Mouse (Mus musculus) limb, embryonic 13.5 days (tissue): ENCODE measurements around the gene Fut9. TPM values are rescaled to one million over a fixed set of nuclear protein-coding genes. Genes with fewer than 3 reads are reported as not detected.
A peak's percentile ranks its signal among the peaks of the same experiment; 100 is the strongest.

Experiments
- ATAC-seq: fragments of 200-750 bp; cut with Nextera tagmentation; 2 replicates; pipeline ENCODE4 v1.8.0; 2017; ENCODE audit warnings: low read depth, moderate number of reproducible peaks, moderate TSS enrichment; ENCODE audit not compliant: low FRiP score
- H3K27ac ChIP-seq: fragments of 300-500 bp; sonication (generic); 2 replicates; pipeline ENCODE4 v1.5.1; 2015; ENCODE audit warnings: inconsistent platforms, mild to moderate bottlenecking, moderate library complexity
- H3K27me3 ChIP-seq: fragments of 300-500 bp; sonication (generic); 2 replicates; pipeline ENCODE4 v1.6.1; 2015; ENCODE audit warnings: mild to moderate bottlenecking, inconsistent platforms
- H3K36me3 ChIP-seq: fragments of 300-500 bp; sonication (generic); 2 replicates; pipeline ENCODE4 v1.6.1; 2015; ENCODE audit warnings: inconsistent platforms, mild to moderate bottlenecking, moderate library complexity
- H3K4me1 ChIP-seq: fragments of 300-500 bp; sonication (generic); 2 replicates; pipeline ENCODE4 v1.6.1; 2015; ENCODE audit warnings: inconsistent platforms
- H3K4me2 ChIP-seq: fragments of 300-500 bp; sonication (generic); replicated peaks from 2 replicates; pipeline ENCODE4 v1.6.1; 2015; ENCODE audit warnings: inconsistent platforms, mild to moderate bottlenecking, moderate library complexity
- H3K4me3 ChIP-seq: fragments of 300-500 bp; sonication (generic); 2 replicates; pipeline ENCODE4 v1.5.1; 2015; ENCODE audit warnings: moderate library complexity, mild to moderate bottlenecking, inconsistent platforms
- H3K9ac ChIP-seq: fragments of 300-500 bp; sonication (generic); 2 replicates; pipeline ENCODE4 v1.6.1; 2015; ENCODE audit warnings: mild to moderate bottlenecking, inconsistent platforms
- H3K9me3 ChIP-seq: fragments of 300-500 bp; sonication (generic); 2 replicates; pipeline ENCODE4 v1.6.1; 2016; ENCODE audit warnings: inconsistent platforms
- WGBS: fragments of 180-500 bp; shearing (Covaris S2); methylation state at CpG from one replicate; pipeline ENCODE4 v1.1.7; 2015; 5-methylcytosine and 5-hydroxymethylcytosine counted together
- polyA plus RNA-seq: library from polyadenylated mRNA; unstranded; fragments of >200 nt; fragmentation: Nextera tagmentation; extraction: Ambion mirVana; gene quantifications from 2 replicates; pipeline ENCODE4 v1.2.1, GENCODE M21; 2015

Gene Fut9
- polyA plus RNA-seq, 1 experiment from 2014 or later = 0.25 TPM

GRCm38 (mm10) chr4:25757909-25758548 lies 42.0 kb downstream of the Fut9 start:
- Histone ChIP-seq H3K27me3 (no peaks in the 10 kb centered on the region), H3K4me1 (no peaks in the 10 kb centered on the region), H3K27ac (no peak overlapping the region), H3K4me3 (no peak overlapping the region), H3K4me2 (no peak overlapping the region), H3K9me3 (no peaks in the 10 kb centered on the region), H3K36me3 (no peaks in the 10 kb centered on the region), H3K9ac (no peak overlapping the region)
- no peak for ATAC-seq
- WGBS = 83% methylated on average over 4 of the region's 5 CpGs

- no peak overlapping the region for H3K4me3 ChIP-seq
- no peak for ATAC-seq
- WGBS = 72% methylated on average over 5 of the region's 5 CpGs
- no peak overlapping the region for H3K27ac ChIP-seq
- no peak overlapping the region for H3K9ac ChIP-seq
- no peak overlapping the region for H3K4me2 ChIP-seq
- no peaks in the 10 kb centered on the region for H3K36me3 ChIP-seq
- no peaks in the 10 kb centered on the region for H3K27me3 ChIP-seq
- H3K9me3 ChIP-seq = no peaks in the 10 kb centered on the region
- H3K4me1 ChIP-seq = no peaks in the 10 kb centered on the region
Measured at GRCm38 (mm10) chr4:25741553-25741952, 58.5 kb downstream of the Fut9 start.

- Histone ChIP-seq H3K4me1 (no peaks in the 10 kb centered on the region), H3K27ac (no peak overlapping the region), H3K27me3 (no peaks in the 10 kb centered on the region), H3K4me2 (no peak overlapping the region), H3K9ac (no peak overlapping the region), H3K9me3 (no peaks in the 10 kb centered on the region), H3K36me3 (no peaks in the 10 kb centered on the region), H3K4me3 (no peak overlapping the region)
- ATAC-seq = no peak
- 86% methylated on average over 4 of the region's 4 CpGs for WGBS
Measured at GRCm38 (mm10) chr4:25738782-25739181, 61.3 kb downstream of the Fut9 start.

- ATAC-seq = no peak
- Histone ChIP-seq H3K4me2 (no peak overlapping the region), H3K9ac (no peak overlapping the region), H3K36me3 (no peaks in the 10 kb centered on the region), H3K27ac (no peak overlapping the region), H3K27me3 (no peaks in the 10 kb centered on the region), H3K4me3 (no peak overlapping the region), H3K4me1 (no peaks in the 10 kb centered on the region), H3K9me3 (no peaks in the 10 kb centered on the region)
- WGBS = 82% methylated on average over 5 of the region's 5 CpGs
Measured at GRCm38 (mm10) chr4:25721576-25721975, 78.5 kb downstream of the Fut9 start.

- Histone ChIP-seq H3K27me3 (no peaks in the 10 kb centered on the region), H3K9ac (no peak overlapping the region), H3K4me2 (no peak overlapping the region), H3K27ac (no peak overlapping the region), H3K36me3 (no peaks in the 10 kb centered on the region), H3K9me3 (0 out of 2 replicates have a peak, but pooled peaks cover 3% of the 10 kb centered on the region), H3K4me1 (no peaks in the 10 kb centered on the region), H3K4me3 (no peak overlapping the region)
- ATAC-seq = no peak
- WGBS = 69% methylated on average over 2 of the region's 2 CpGs
Measured at GRCm38 (mm10) chr4:25713907-25714306, 86.1 kb downstream of the Fut9 start.

GRCm38 (mm10) chr4:25684976-25685375 lies 115.1 kb downstream of the Fut9 start:
- Histone ChIP-seq H3K9ac (no peak overlapping the region), H3K27ac (no peak overlapping the region), H3K4me1 (no peaks in the 10 kb centered on the region), H3K4me2 (no peak overlapping the region), H3K36me3 (no peaks in the 10 kb centered on the region), H3K9me3 (no peaks in the 10 kb centered on the region), H3K27me3 (no peaks in the 10 kb centered on the region), H3K4me3 (no peak overlapping the region)
- WGBS = 88% methylated on average over 3 of the region's 3 CpGs
- ATAC-seq = no peak

- Histone ChIP-seq H3K4me2 (no peak overlapping the region), H3K4me3 (no peak overlapping the region), H3K27me3 (no peaks in the 10 kb centered on the region), H3K9me3 (no peaks in the 10 kb centered on the region), H3K36me3 (no peaks in the 10 kb centered on the region), H3K4me1 (no peaks in the 10 kb centered on the region), H3K9ac (no peak overlapping the region), H3K27ac (no peak overlapping the region)
- no peak for ATAC-seq
- 84% methylated on average over 1 of the region's 1 CpGs for WGBS
Measured at GRCm38 (mm10) chr4:25664196-25664595, 135.8 kb downstream of the Fut9 start.

- no peaks in the 10 kb centered on the region for H3K4me1 ChIP-seq
- H3K36me3 ChIP-seq = no peaks in the 10 kb centered on the region
- no peaks in the 10 kb centered on the region for H3K9me3 ChIP-seq
- H3K9ac ChIP-seq = no peak overlapping the region
- 66% methylated on average over 3 of the region's 3 CpGs for WGBS
- peak; percentile 59; the same call in 1 of the 2 replicates for ATAC-seq
- H3K27me3 ChIP-seq = no peaks in the 10 kb centered on the region
- H3K4me2 ChIP-seq = no peak overlapping the region
- H3K27ac ChIP-seq = no peak overlapping the region
- H3K4me3 ChIP-seq = no peak overlapping the region
Measured at GRCm38 (mm10) chr4:25661204-25661727, 138.8 kb downstream of the Fut9 start.

- H3K9ac ChIP-seq = no peak overlapping the region
- H3K27ac ChIP-seq = no peak overlapping the region
- no peaks in the 10 kb centered on the region for H3K27me3 ChIP-seq
- H3K4me3 ChIP-seq = no peak overlapping the region
- H3K4me2 ChIP-seq = no peak overlapping the region
- 86% methylated on average over 3 of the region's 3 CpGs for WGBS
- no peaks in the 10 kb centered on the region for H3K36me3 ChIP-seq
- H3K4me1 ChIP-seq = no peaks in the 10 kb centered on the region
- ATAC-seq = no peak
- H3K9me3 ChIP-seq = no peaks in the 10 kb centered on the region
Measured at GRCm38 (mm10) chr4:25658792-25659191, 141.3 kb downstream of the Fut9 start.

- no peak for ATAC-seq
- Histone ChIP-seq H3K4me2 (no peak overlapping the region), H3K27me3 (no peaks in the 10 kb centered on the region), H3K36me3 (no peaks in the 10 kb centered on the region), H3K27ac (no peak overlapping the region), H3K4me1 (no peaks in the 10 kb centered on the region), H3K4me3 (no peak overlapping the region), H3K9ac (no peak overlapping the region), H3K9me3 (no peaks in the 10 kb centered on the region)
- WGBS = 77% methylated on average over 3 of the region's 3 CpGs
Measured at GRCm38 (mm10) chr4:25651902-25652301, 148.1 kb downstream of the Fut9 start.

- H3K27ac ChIP-seq = no peak overlapping the region
- no peak for ATAC-seq
- H3K4me2 ChIP-seq = no peak overlapping the region
- H3K4me1 ChIP-seq = no peaks in the 10 kb centered on the region
- WGBS = 83% methylated on average over 2 of the region's 2 CpGs
- no peaks in the 10 kb centered on the region for H3K9me3 ChIP-seq
- no peak overlapping the region for H3K4me3 ChIP-seq
- H3K9ac ChIP-seq = no peak overlapping the region
- H3K27me3 ChIP-seq = no peaks in the 10 kb centered on the region
- H3K36me3 ChIP-seq = no peaks in the 10 kb centered on the region
Measured at GRCm38 (mm10) chr4:25648107-25648506, 151.9 kb downstream of the Fut9 start.

GRCm38 (mm10) chr4:25647593-25647992 lies 152.5 kb downstream of the Fut9 start:
- Histone ChIP-seq H3K9ac (no peak overlapping the region), H3K27me3 (no peaks in the 10 kb centered on the region), H3K4me1 (no peaks in the 10 kb centered on the region), H3K36me3 (no peaks in the 10 kb centered on the region), H3K4me3 (no peak overlapping the region), H3K27ac (no peak overlapping the region), H3K4me2 (no peak overlapping the region), H3K9me3 (no peaks in the 10 kb centered on the region)
- no peak for ATAC-seq
- WGBS = 85% methylated on average over 1 of the region's 1 CpGs

- 51% methylated on average over 2 of the region's 2 CpGs for WGBS
- no peaks in the 10 kb centered on the region for H3K27me3 ChIP-seq
Measured at GRCm38 (mm10) chr4:25645580-25645979, 154.5 kb downstream of the Fut9 start.

More at GRCm38 (mm10) chr4:25645580-25645979, 154.5 kb downstream of the Fut9 start:
- Histone ChIP-seq H3K4me1 (no peaks in the 10 kb centered on the region), H3K9me3 (no peaks in the 10 kb centered on the region), H3K4me3 (no peak overlapping the region), H3K36me3 (no peaks in the 10 kb centered on the region), H3K9ac (no peak overlapping the region), H3K4me2 (no peak overlapping the region), H3K27ac (no peak overlapping the region)
- ATAC-seq = peak; percentile 57; the same call in 1 of the 2 replicates
